Mouse (Mus musculus) bone marrow macrophage, adult 2 months (primary cell): ENCODE measurements around the gene Vgll4.

Source experiments
- CTCF ChIP-seq: IDR thresholded peaks from 2 replicates; pipeline ENCODE4 v1.5.1; 2012; ENCODE audit warnings: low read depth, mild to moderate bottlenecking, low read length, moderate library complexity
- POLR2A ChIP-seq: IDR thresholded peaks from 2 replicates; pipeline ENCODE4 v1.6.1; 2012; ENCODE audit warnings: mild to moderate bottlenecking, low read depth, low read length, borderline replicate concordance

DNA sequence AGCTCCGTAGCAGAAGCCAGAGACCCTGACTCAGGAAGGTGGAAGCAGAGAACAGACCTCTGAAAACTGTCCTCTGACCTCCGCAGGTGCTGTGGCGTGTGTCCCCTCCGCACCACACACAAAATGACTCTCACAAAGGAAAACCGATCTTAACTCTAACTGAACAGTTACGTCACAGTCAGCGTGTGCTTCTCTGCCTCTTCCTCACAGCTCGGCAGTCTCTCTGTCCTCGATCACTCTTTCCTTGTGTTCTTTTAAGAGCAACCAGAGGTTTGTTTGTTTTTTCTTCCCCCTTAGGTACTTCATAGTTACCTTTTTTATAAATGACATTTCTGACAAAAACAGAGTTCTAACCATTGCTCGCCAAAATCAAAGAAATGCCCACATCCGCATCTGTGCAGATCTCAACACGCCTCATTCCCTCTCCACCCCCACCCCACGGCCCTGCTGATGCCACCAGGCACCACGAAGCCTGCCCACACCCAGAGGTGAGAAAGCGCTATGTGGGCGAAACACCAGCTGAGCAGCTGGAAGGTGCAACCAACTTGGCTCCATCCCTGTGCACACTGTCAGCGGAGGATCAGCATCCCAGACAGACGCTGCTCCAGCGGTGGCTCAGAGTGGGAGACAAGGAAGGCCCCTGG lies 33.4 kb downstream of the Vgll4 start:
- TF ChIP-seq POLR2A (no peak), CTCF (no peak)
